Mouse (Mus musculus): ENCODE data around the gene Sun5.
A peak's percentile ranks its signal among the peaks of the same experiment; 100 is the strongest.
"Not testable (repeated sequence)": the region's sequence is repeated elsewhere in the genome, so short reads cannot be mapped to it uniquely, and the experiment has no call there.

Gene Sun5

GRCm38 (mm10) chr2:153870984-153871383, at the start of gene Sun5:
Gene Sun5 (minus strand): TSS chr2:153871084.
- DNase-seq (ENCODE audit: inconsistent ontology term): no peak

- DNase-seq (ENCODE audit: inconsistent ontology term): no peak
Observed at GRCm38 (mm10) chr2:153917930-153918329, 47.0 kb upstream of the Sun5 start, which contains the start of gene Bpifb3. Gene Bpifb3 (plus strand): TSS chr2:153918230.

GRCm38 (mm10) chr2:153914151-153914550, 43.3 kb upstream of the Sun5 start:
- peak; percentile 76 for DNase-seq (ENCODE audit: inconsistent ontology term)

DNA sequence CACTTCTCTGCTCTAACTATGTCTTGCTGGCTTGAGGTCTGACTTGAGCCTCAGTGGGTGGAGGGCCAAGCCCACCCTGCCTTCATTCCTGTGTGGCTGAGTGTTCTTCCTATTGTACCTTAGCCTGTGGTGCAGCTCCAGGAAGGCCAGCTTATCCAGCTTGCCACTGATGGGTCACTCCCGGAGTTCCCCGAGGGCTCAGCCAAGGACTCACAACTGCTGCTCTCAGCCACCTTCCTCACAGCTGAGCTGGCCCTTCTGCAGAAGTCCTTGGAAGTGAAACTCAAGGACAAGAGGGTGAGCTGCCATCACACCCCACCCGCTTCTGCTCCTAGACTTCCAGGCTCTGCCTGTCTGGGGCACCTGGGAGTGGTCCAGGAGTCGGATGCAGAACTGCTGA, 35.7 kb upstream of the Sun5 start:
- DNase-seq (ENCODE audit: inconsistent ontology term): no peak

DNA sequence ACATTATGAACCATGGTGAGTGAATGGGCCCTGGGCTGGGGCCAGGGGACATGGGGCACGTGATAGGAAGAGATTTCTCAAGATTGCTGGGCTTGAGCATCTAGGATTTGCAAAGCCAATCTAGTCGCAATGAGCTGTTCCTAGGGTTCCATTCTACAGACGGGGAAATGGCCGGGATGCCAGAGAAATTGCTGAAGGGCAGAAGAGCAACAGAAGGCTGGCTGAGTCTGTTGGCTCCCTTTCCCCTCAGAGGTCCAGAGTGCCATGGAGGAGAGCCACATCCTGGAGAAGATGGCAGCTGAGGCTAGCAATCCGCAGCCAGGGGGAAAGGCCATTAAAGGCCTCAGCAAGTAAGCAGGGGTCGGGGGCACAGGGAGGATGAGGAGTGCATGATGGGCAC, 31.8 kb upstream of the Sun5 start:
- DNase-seq (ENCODE audit: inconsistent ontology term): no peak

DNA sequence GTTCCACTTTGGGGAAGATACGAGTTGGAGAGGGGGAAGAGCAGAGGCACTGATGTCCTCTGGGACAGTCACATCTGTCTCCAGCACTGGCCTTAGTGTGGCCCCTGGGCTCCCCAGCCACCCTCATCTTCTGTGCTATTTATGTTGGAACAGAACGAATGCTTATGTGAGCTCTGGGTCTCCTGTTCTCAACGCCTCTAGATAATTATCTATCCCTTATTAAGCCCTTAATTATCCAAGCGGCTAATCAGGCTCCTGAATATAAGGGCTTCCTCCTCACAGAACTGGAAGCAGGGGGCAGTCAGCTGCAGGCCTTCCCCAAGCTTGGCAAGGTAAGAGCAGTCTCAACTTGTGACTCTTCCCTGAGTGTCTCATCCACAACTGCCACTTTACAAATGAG, 29.2 kb upstream of the Sun5 start, which contains the start of gene Bpifb6:
Bpifb6 (plus strand) TSS at position 301 of the 400 bp plus-strand sequence.
- DNase-seq (ENCODE audit: inconsistent ontology term): no peak

- no peak for DNase-seq (ENCODE audit: inconsistent ontology term)
Observed at GRCm38 (mm10) chr2:153899111-153899510, 28.2 kb upstream of the Sun5 start.

DNA sequence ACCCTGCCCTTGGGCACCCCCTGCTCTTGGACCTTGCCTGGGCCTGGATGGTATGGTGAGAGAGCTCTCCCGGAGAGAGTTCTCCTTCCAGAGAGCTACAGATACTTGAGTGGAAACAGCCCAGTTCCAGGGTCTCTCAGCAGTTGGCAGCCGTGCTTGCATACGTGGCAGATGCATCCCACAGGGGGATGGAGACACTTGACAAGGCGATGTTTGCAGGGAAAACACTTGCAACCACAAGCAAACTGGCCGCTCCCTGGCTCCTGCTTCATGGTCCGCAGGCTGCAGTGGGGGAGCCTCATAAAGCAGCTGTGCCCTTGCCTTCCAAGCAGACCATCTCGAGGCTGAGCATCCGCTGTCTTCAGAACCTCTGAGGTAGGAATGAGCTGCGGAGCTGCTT, 3.9 kb upstream of the Sun5 start, which contains the start of gene Bpifb2:
Bpifb2 (plus strand) TSS at position 301 of the 400 bp plus-strand sequence.
- DNase-seq (ENCODE audit: inconsistent ontology term): no peak

DNA sequence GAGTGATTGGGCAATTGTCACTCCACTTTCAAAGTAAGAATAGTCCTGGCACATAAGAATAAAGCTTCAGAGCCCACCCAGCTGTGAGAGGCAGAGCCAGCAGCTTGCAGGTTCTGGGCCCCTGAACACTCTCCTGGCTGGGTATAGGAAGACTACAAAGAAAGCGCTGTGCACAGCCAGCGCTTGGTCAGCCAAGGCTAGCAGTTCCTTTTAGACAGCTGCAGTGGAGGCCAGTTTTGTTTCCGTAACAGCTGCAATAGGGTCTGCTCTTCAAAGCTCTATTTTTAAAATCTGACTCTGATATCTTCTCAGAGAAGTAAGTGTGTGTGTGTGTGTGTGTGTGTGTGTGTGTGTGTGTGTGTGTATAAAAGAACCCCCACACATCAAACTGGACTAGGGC, 8.9 kb downstream of the Sun5 start:
- DNase-seq (ENCODE audit: inconsistent ontology term): no peak

- DNase-seq (ENCODE audit: inconsistent ontology term): no peak
Observed at GRCm38 (mm10) chr2:153860715-153861114, 10.2 kb downstream of the Sun5 start.

DNA sequence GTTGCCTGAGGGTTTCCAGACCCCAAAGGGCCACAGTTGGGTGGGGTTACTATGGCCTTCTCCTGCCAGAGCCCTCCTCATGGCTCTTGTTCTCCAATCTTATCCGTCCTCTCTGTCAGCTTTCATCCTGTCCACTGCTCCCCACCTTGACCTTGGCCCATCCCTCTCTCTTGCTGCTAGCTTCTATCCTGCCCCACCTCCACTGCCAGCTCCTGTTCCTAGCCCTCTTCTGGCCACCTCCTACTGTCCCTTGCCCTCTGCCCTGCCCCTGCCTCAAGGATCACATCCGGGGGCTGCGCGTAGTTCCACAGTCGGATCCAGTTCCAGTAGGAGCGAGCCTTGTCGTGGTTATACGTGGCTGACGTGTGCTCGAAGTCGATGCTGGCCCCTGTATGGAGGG, 10.6 kb downstream of the Sun5 start:
- DNase-seq (ENCODE audit: inconsistent ontology term): no peak

- DNase-seq (ENCODE audit: inconsistent ontology term): no peak
Observed at GRCm38 (mm10) chr2:153859581-153859980, 11.3 kb downstream of the Sun5 start.

- DNase-seq (ENCODE audit: inconsistent ontology term): no peak
Observed at GRCm38 (mm10) chr2:153853544-153853943, 17.3 kb downstream of the Sun5 start.

DNA sequence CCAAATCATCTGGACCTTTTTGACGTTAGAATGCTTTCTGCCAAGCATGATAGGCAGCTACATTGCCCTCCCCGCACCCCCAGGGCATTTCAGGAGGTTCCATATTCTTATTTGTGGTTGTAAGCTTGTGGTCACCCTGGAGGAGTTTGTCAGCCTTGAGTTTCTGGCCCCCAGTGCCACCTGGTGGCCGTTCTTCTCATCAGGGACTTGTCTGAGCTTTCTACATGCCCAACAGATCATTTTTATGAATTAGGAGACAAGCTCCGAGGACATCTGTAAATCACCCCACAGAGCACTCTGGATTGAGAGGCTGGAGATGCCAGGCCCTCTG, 19.9 kb downstream of the Sun5 start:
- peak; percentile 80 for DNase-seq (ENCODE audit: inconsistent ontology term)

DNA sequence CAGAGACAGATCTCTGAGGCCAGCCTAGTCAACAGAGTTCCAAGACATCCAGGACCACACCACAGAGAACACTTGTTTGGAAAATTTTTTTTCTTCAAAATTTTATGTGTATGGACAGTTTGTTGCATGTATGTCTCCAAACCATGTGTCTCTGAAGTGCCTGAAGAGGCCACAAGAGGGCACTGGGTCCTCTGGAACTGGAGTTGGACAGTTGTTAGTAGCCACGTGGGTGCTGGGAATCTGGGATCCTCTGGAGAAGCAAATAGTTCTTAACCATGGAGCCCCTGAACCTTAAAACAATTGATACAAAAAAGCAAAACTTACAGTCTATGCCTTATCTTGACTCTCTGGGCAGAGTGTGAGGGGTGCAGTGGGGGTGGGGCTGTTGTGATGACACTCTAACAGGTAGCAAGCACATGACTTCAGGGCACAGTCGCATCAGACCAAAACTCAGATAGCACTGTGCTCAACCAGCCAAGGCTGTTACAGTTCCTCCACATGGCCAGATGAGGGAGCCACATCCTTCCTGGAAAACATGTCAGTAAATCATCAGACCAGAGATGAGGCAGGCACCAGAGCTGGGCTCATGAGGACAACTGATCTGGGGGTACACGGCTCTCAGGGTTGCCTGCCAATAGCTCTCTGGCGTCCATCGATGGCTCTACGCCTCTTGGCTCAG, 20.4 kb downstream of the Sun5 start:
- DNase-seq (ENCODE audit: inconsistent ontology term): no peak

GRCm38 (mm10) chr2:153848389-153848788, 22.5 kb downstream of the Sun5 start:
- DNase-seq (ENCODE audit: inconsistent ontology term): no peak

- no peak for DNase-seq (ENCODE audit: inconsistent ontology term)
Observed at GRCm38 (mm10) chr2:153842854-153843253, 28.0 kb downstream of the Sun5 start.

- no peak for DNase-seq (ENCODE audit: inconsistent ontology term)
Observed at GRCm38 (mm10) chr2:153833291-153833690, 37.6 kb downstream of the Sun5 start.

GRCm38 (mm10) chr2:153828704-153829103, 42.2 kb downstream of the Sun5 start:
- no peak for DNase-seq (ENCODE audit: inconsistent ontology term)

GRCm38 (mm10) chr2:153827171-153827830, 43.6 kb downstream of the Sun5 start:
- no peak for DNase-seq (ENCODE audit: inconsistent ontology term)

GRCm38 (mm10) chr2:153825900-153826299, 45.0 kb downstream of the Sun5 start:
- not testable (repeated sequence) for DNase-seq (ENCODE audit: inconsistent ontology term)

DNA sequence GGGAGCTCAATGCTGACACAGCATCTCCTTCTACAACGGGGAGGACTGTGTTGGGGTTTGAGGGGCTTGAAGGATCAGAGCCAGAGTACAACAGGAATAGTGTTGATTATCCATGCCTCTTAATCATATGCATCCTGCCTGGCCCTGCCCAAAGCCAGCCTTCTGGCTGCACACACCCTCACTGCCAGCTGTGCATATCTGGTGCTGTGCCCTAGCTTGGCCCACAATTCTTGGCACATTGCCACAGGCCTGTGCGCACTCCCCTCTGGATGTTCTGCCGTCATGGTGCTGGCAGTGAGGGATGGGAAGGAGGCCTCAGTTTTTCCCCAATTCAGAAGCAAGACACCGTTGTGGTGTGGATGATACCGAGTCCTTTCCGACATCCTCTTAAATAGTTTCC, 46.3 kb downstream of the Sun5 start:
- DNase-seq (ENCODE audit: inconsistent ontology term): no peak

DNA sequence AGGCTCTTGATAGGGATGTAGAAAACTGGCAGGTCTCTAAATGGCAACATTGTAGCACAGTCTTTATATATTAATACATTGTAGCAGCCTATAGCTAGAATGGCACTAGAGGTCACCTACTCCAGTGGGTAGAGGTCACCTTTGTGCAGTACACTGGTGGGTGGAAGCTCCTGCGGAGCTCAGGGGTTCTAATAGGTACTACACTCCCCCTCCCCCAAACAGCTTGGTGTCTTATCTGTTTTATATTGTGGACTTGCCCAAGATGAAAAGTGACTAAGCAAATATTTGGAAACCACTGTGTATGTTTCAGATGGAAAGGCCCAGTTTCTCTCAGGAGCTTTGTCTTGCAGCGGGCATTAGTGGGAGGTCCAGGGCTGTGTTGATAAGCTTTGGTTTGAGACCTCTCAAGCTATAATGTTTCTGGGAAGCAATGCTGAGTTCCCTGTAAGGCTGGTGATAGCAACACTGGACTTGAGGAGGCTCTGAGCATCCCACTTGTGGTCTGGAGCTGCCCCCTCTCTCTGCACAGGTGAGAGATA, 48.8 kb downstream of the Sun5 start:
- no peak for DNase-seq (ENCODE audit: inconsistent ontology term)

Measured in Muller cell, postnatal 12 days (primary cell).